Mouse (Mus musculus): ENCODE data around the gene Tarbp2.

Gene Tarbp2

DNA sequence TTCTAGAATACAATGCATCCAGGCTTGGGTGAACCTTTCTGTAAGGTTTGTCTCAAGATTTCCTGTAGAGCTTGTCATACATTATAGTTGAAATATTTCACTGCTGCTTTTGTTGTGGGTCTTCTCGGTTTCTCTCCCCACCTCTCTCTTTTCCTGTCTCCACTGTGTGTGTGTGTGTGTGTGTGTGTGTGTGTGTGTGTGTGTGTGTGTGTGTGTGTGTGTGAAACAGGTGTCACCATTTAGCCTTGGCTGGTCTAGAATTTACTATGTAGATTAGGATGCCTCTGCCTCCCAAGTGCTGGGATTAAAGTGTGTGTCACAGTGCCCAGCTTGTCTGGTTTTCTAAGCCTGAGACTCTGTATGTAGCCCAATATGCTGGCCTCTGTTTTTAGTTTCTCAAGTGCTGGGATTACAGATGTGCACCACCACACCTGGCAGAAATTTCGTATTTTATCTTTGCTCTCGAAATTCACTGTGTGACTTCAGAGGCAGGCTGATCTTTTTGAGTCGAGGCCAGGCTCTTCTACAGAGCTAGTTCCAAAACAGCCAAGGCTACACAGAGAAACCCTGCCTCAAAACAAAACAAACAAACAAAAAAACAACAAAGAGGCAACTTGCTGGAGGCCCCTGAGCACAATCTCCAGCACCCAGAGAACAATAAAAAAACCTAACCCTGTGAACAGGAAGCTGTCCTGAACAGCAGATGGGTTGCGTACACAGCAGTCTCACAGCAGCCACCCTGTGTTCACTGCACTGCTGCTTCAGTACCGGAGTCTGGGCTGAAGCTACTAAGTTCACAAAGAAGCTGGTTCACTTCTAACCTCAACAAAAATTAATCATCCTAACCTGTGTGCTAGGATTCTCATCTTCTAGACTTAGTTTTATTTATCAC lies 8.4 kb downstream of the Tarbp2 start:
- DNase-seq (ENCODE audit: low spot score in 2 of 2) = no peak

DNA sequence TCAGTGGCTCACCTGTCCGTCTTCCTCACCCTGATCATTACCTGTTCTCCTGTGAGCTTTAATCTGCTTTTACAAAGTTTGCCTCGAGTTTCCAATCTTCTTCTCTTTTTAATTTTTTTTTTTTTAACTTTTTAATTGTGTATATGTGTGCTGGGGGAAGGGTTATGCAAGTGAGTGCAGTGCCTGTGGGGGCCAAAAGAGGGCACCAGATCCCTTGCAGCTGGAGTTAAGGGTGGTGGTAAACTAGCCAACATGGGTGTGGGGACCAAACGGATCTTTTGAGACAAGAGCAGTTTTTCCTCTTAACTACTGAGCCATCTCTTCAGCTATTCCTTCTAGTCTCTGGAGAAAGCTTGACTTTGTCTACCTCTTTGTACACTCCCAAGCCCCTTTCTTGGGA lies 9.9 kb downstream of the Tarbp2 start:
- DNase-seq (ENCODE audit: low spot score in 2 of 2) = no peak

- no peak for DNase-seq (ENCODE audit: low spot score in 2 of 2)
Observed at GRCm38 (mm10) chr15:102528396-102528795, 10.4 kb downstream of the Tarbp2 start.

GRCm38 (mm10) chr15:102530566-102530965 lies 12.6 kb downstream of the Tarbp2 start:
- no peak for DNase-seq (ENCODE audit: low spot score in 2 of 2)

DNA sequence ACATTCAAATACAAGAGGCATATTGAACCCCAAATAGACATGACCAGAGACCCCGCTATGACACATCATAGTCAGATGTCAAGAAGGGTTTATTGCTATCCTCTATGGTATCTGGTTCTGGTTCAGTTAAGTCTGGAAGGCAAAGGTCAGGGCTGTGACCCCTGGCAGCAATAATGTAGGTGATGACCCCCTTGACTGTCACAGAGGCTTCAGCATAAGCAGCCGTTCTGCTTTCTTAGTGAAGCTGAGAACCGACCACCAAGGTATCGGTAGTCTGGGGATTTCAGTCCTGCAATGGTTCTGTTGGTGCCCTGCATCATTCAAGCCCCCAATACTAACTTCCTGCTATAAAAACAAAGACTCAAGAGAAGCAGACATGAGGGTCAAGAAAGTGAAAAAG lies 13.6 kb downstream of the Tarbp2 start:
- no peak for DNase-seq (ENCODE audit: low spot score in 2 of 2)

GRCm38 (mm10) chr15:102532106-102532900 lies 14.3 kb downstream of the Tarbp2 start:
- no peak for DNase-seq (ENCODE audit: low spot score in 2 of 2)

DNA sequence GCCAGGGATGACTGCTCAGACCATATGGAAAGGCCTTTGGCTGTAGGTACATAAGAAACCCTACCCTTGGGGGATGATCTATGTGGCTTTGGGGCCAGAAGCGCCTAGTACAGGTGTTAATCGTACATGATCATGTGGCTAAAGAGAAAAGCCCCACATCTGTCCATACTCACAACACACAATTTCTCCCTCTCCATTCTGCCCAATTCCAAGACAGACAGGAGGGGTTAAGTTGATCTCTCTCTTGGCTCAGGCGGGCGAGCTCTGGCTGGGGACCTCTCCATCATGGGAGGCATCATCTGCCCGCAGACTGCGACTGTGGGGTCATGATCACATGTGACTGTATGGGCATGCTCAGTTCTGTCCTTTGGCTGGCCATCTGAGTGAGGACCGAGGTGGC lies 15.9 kb downstream of the Tarbp2 start:
- no peak for DNase-seq (ENCODE audit: low spot score in 2 of 2)

GRCm38 (mm10) chr15:102544801-102545200 lies 26.8 kb downstream of the Tarbp2 start:
- no peak for DNase-seq (ENCODE audit: low spot score in 2 of 2)

GRCm38 (mm10) chr15:102546246-102546645 lies 28.3 kb downstream of the Tarbp2 start:
- DNase-seq (ENCODE audit: low spot score in 2 of 2) = no peak

- no peak for DNase-seq (ENCODE audit: low spot score in 2 of 2)
Observed at GRCm38 (mm10) chr15:102546677-102547427, 28.9 kb downstream of the Tarbp2 start.

DNA sequence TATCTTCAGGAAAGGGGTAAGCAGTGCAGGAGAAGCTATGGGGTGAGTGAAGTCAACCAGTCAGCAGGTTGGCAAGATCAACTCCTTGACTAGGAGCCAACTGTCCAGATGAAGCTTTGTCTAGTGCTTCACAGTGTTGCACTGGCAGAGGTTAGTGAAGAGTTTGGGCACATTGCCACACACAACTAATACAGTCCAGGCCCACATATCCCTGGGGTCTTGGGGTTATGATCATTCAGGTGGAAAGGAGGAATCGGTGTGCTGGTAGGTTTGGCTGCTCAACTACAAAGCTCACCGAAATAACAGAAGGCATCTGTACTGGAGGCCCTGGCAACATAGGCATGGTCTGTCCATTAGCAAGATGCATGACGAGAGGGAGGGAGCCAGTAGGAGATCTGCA lies 29.5 kb downstream of the Tarbp2 start:
- DNase-seq (ENCODE audit: low spot score in 2 of 2) = no peak

DNA sequence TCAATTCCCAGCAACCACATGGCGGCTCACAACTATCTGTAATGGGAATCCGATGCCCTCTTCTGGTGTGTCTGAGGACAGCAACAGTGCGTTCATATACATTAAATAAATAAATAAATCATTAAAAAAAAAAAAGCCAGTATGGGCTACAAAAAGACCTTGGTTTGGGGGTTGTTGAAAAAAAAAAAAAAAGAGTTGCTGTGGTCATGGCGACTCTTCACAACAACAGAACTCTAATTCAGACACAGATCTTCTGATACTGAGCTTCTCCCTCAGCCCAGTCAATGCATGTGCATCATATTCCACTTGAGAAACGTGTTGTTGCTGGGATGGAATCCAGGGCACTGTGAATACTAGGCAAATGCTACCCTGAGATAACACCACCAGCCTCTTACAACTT lies 34.6 kb downstream of the Tarbp2 start:
- DNase-seq (ENCODE audit: low spot score in 2 of 2) = no peak

GRCm38 (mm10) chr15:102555581-102555980 lies 37.6 kb downstream of the Tarbp2 start:
- no peak for DNase-seq (ENCODE audit: low spot score in 2 of 2)

- DNase-seq (ENCODE audit: low spot score in 2 of 2) = no peak
Observed at GRCm38 (mm10) chr15:102557580-102557979, 39.6 kb downstream of the Tarbp2 start.

- DNase-seq (ENCODE audit: low spot score in 2 of 2) = no peak
Observed at GRCm38 (mm10) chr15:102562491-102562890, 44.5 kb downstream of the Tarbp2 start.

GRCm38 (mm10) chr15:102563061-102563460 lies 45.1 kb downstream of the Tarbp2 start:
- DNase-seq (ENCODE audit: low spot score in 2 of 2) = no peak

DNA sequence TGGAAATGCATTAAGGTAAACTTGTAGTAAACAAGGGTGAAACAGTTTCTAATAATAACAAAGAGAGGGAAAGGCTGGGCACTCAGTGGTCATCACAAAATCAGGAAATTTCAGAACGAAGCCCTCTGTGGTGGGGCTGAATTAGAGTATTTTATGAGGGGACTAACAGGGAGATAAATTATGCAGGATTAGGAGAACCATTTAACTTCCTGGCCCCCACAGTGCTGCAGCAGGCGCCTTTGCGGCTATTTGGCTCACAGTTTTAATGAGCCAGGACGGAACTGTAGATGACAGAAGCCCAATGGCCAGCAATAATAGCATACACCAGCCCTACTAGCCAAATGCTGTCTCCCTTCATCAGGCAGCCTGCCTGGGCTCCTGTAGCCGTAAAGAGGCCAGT lies 45.7 kb downstream of the Tarbp2 start:
- no peak for DNase-seq (ENCODE audit: low spot score in 2 of 2)

GRCm38 (mm10) chr15:102567849-102568248 lies 49.9 kb downstream of the Tarbp2 start:
- no peak for DNase-seq (ENCODE audit: low spot score in 2 of 2)

GRCm38 (mm10) chr15:102572081-102572480 lies 54.1 kb downstream of the Tarbp2 start:
- DNase-seq (ENCODE audit: low spot score in 2 of 2) = no peak
